Mouse (Mus musculus) CH12.LX (cell line): ENCODE measurements around the gene Lgr4. TPM values are rescaled to one million over a fixed set of nuclear protein-coding genes. Genes with fewer than 3 reads are reported as not detected.

Experiments used
- DNase-seq: peaks from one replicate; pipeline ENCODE4 v3.0.0-alpha.2; 2013; ENCODE audit errors: extremely low read depth
- H3K27ac ChIP-seq: 2 replicates; pipeline ENCODE4 v1.5.1; 2012; ENCODE audit warnings: low read depth, mild to moderate bottlenecking, control low read depth, moderate library complexity; ENCODE audit not compliant: insufficient read depth
- H3K27me3 ChIP-seq: replicated peaks from 2 replicates; pipeline ENCODE3; 2012; ENCODE audit warnings: inconsistent platforms
- H3K36me3 ChIP-seq, 2 experiments: replicated peaks in 1 of 2; 2 replicates each; pipeline versions ENCODE3 to v1.6.1; 2012; ENCODE audit warnings: inconsistent platforms in 1 of 2, low read length in 1 of 2, mild to moderate bottlenecking in 1 of 2, mixed read lengths in 1 of 2, moderate library complexity in 1 of 2; ENCODE audit not compliant: control insufficient read depth in 1 of 2, insufficient read depth in 1 of 2
- H3K4me1 ChIP-seq, 2 experiments: 2 replicates each; pipeline ENCODE4 v1.6.1; 2012; ENCODE audit warnings: inconsistent platforms in 1 of 2, moderate library complexity in 1 of 2; ENCODE audit not compliant: insufficient read depth in 2 of 2, control insufficient read depth in 1 of 2
- H3K4me2 ChIP-seq: 2 replicates; pipeline ENCODE4 v1.6.1; 2012; ENCODE audit warnings: low read depth, mild to moderate bottlenecking, control low read depth; ENCODE audit not compliant: poor library complexity, insufficient read depth, severe bottlenecking
- H3K4me3 ChIP-seq, 3 experiments: fragments of 150-350 bp in 1 of 3; sonication (generic) in 1 of 3; replicated peaks in 1 of 3; 2 replicates each; pipeline versions ENCODE3 to v1.5.1; 2011 to 2012; ENCODE audit warnings: low read depth in 2 of 3, low read length in 2 of 3, mild to moderate bottlenecking in 2 of 3, moderate library complexity in 2 of 3, control low read depth in 1 of 3, improper control_type of control experiment in 1 of 3, inconsistent platforms in 1 of 3, mixed read lengths in 1 of 3; ENCODE audit not compliant: poor library complexity in 1 of 3
- H3K79me2 ChIP-seq: replicated peaks from 2 replicates; pipeline ENCODE4 v1.6.1; 2012; ENCODE audit warnings: mild to moderate bottlenecking, moderate library complexity; ENCODE audit not compliant: control insufficient read depth, poor library complexity, insufficient read depth, severe bottlenecking; ENCODE audit errors: extremely low read depth
- H3K9ac ChIP-seq: 2 replicates; pipeline ENCODE4 v1.6.1; 2012; ENCODE audit warnings: low read depth, mild to moderate bottlenecking, control low read depth, moderate library complexity; ENCODE audit not compliant: insufficient read depth
- H3K9me3 ChIP-seq: replicated peaks from 2 replicates; pipeline ENCODE3; 2012; ENCODE audit warnings: low read length, inconsistent platforms, mixed read lengths
- BHLHE40 ChIP-seq: IDR thresholded peaks from 2 replicates; pipeline ENCODE4 v1.6.1; 2011; ENCODE audit warnings: mild to moderate bottlenecking, low read depth, low read length, improper control_type of control experiment
- CHD2 ChIP-seq: IDR thresholded peaks from 2 replicates; pipeline ENCODE4 v1.6.1; 2011; ENCODE audit warnings: low read length, improper control_type of control experiment
- CTCF ChIP-seq, 2 experiments: IDR thresholded peaks in 1 of 2; conservative IDR thresholded peaks in 1 of 2; 2 replicates each; pipeline ENCODE4 v1.5.1; 2011 to 2012; ENCODE audit warnings: low read depth in 2 of 2, low read length in 2 of 2, improper control_type of control experiment in 1 of 2, inconsistent platforms in 1 of 2, mild to moderate bottlenecking in 1 of 2, moderate library complexity in 1 of 2
- ELF1 ChIP-seq: IDR thresholded peaks from 2 replicates; pipeline ENCODE4 v1.6.1; 2014; ENCODE audit warnings: low read depth, mild to moderate bottlenecking, inconsistent platforms, low read length, improper control_type of control experiment
- JUND ChIP-seq: conservative IDR thresholded peaks from 2 replicates; pipeline ENCODE4 v1.6.1; 2011; ENCODE audit warnings: low read depth, low read length, improper control_type of control experiment
- KAT2A ChIP-seq: IDR thresholded peaks from 2 replicates; pipeline ENCODE4 v1.6.1; 2012; ENCODE audit warnings: low read length, improper control_type of control experiment, inconsistent platforms; ENCODE audit not compliant: insufficient replicate concordance
- MAFK ChIP-seq: IDR thresholded peaks from 2 replicates; pipeline ENCODE4 v1.6.1; 2011; ENCODE audit warnings: low read length, improper control_type of control experiment; ENCODE audit not compliant: insufficient replicate concordance
- MAX ChIP-seq: IDR thresholded peaks from 2 replicates; pipeline ENCODE4 v1.6.1; 2011; ENCODE audit warnings: low read length, improper control_type of control experiment
- MAZ ChIP-seq: IDR thresholded peaks from 2 replicates; pipeline ENCODE4 v1.6.1; 2012; ENCODE audit warnings: low read depth, mild to moderate bottlenecking, inconsistent platforms, low read length, improper control_type of control experiment, moderate library complexity
- MEF2A ChIP-seq: IDR thresholded peaks from 2 replicates; pipeline ENCODE4 v1.6.1; 2014; ENCODE audit warnings: low read depth, mild to moderate bottlenecking, inconsistent platforms, low read length, improper control_type of control experiment, borderline replicate concordance
- NRF1 ChIP-seq: IDR thresholded peaks from 2 replicates; pipeline ENCODE4 v1.6.1; 2014; ENCODE audit warnings: low read depth, mild to moderate bottlenecking, inconsistent platforms, low read length, improper control_type of control experiment, moderate library complexity
- PAX5 ChIP-seq: IDR thresholded peaks from 2 replicates; pipeline ENCODE4 v1.6.1; 2012; ENCODE audit warnings: low read length, inconsistent platforms, mixed read lengths
- POLR2AphosphoS2 ChIP-seq: IDR thresholded peaks from 2 replicates; pipeline ENCODE4 v1.6.1; 2011; ENCODE audit warnings: low read depth, low read length, improper control_type of control experiment
- RAD21 ChIP-seq: IDR thresholded peaks from 2 replicates; pipeline ENCODE4 v1.6.1; 2011; ENCODE audit warnings: low read depth, mild to moderate bottlenecking, low read length, improper control_type of control experiment, moderate library complexity
- RCOR1 ChIP-seq: conservative IDR thresholded peaks from 2 replicates; pipeline ENCODE4 v1.6.1; 2012; ENCODE audit warnings: low read depth, mild to moderate bottlenecking, inconsistent platforms, low read length, improper control_type of control experiment
- SMC3 ChIP-seq: IDR thresholded peaks from 2 replicates; pipeline ENCODE4 v1.6.1; 2011; ENCODE audit warnings: low read depth, low read length, improper control_type of control experiment
- TBP ChIP-seq: conservative IDR thresholded peaks from 2 replicates; pipeline ENCODE4 v1.6.1; 2011; ENCODE audit warnings: low read depth, low read length, improper control_type of control experiment
- TCF12 ChIP-seq: IDR thresholded peaks from 2 replicates; pipeline ENCODE4 v1.6.1; 2014; ENCODE audit warnings: low read depth, mild to moderate bottlenecking, inconsistent platforms, low read length, improper control_type of control experiment
- UBTF ChIP-seq: IDR thresholded peaks from 2 replicates; pipeline ENCODE4 v1.6.1; 2012; ENCODE audit warnings: low read depth, mild to moderate bottlenecking, inconsistent platforms, low read length, improper control_type of control experiment, moderate library complexity
- USF1 ChIP-seq: IDR thresholded peaks from 2 replicates; pipeline ENCODE4 v1.6.1; 2014; ENCODE audit warnings: low read depth, mild to moderate bottlenecking, inconsistent platforms, low read length, improper control_type of control experiment
- USF2 ChIP-seq: conservative IDR thresholded peaks from 2 replicates; pipeline ENCODE4 v1.6.1; 2011; ENCODE audit warnings: low read depth, low read length, improper control_type of control experiment
- ZC3H11A ChIP-seq: IDR thresholded peaks from 2 replicates; pipeline ENCODE4 v1.6.1; 2012; ENCODE audit warnings: low read depth, mild to moderate bottlenecking, inconsistent platforms, low read length, improper control_type of control experiment
- ZKSCAN1 ChIP-seq: IDR thresholded peaks from 2 replicates; pipeline ENCODE4 v1.6.1; 2012; ENCODE audit warnings: low read depth, inconsistent platforms, low read length, improper control_type of control experiment, borderline replicate concordance
- ZNF384 ChIP-seq: IDR thresholded peaks from 2 replicates; pipeline ENCODE4 v1.6.1; 2012; ENCODE audit warnings: low read depth, low read length, improper control_type of control experiment, inconsistent platforms
- dilution Hi-C: fragments of 300-500 bp; cut with MboI; formaldehyde crosslinking; loops from 2 replicates; pipeline ENCODE4 v1.14.3; 2020; ENCODE audit warnings: low sequenced_read_pairs; ENCODE audit not compliant: extremely low pct_unique_long_range_greater_than_20kb, extremely low pct_ligation_motif_present
- in situ Hi-C: fragments of 300-500 bp; cut with MboI; formaldehyde crosslinking; loops from 3 replicates; pipeline ENCODE4 v1.14.3; 2019; ENCODE audit warnings: low sequenced_read_pairs, low pct_ligation_motif_present, low pct_unique_long_range_greater_than_20kb, mixed read lengths
- polyA plus RNA-seq: library from polyadenylated mRNA; unstranded; fragments of >175 nt; gene quantifications from 2 replicates; pipeline ENCODE4 v1.2.1, GENCODE M21; 2012; ENCODE audit warnings: low read depth; ENCODE audit not compliant: insufficient read length
- total RNA-seq, 2 experiments: library from RNA; depleted of rRNA; stranded (reverse); fragments of 300-350 nt in 1 of 2; fragments of >200 nt in 1 of 2; gene quantifications; 2 replicates each; pipeline ENCODE4 v1.2.3; 2012 to 2014

Gene Lgr4
- total and polyA plus RNA-seq, 3 experiments = 6.1 to 11.4 (median 6.9) TPM

DNA sequence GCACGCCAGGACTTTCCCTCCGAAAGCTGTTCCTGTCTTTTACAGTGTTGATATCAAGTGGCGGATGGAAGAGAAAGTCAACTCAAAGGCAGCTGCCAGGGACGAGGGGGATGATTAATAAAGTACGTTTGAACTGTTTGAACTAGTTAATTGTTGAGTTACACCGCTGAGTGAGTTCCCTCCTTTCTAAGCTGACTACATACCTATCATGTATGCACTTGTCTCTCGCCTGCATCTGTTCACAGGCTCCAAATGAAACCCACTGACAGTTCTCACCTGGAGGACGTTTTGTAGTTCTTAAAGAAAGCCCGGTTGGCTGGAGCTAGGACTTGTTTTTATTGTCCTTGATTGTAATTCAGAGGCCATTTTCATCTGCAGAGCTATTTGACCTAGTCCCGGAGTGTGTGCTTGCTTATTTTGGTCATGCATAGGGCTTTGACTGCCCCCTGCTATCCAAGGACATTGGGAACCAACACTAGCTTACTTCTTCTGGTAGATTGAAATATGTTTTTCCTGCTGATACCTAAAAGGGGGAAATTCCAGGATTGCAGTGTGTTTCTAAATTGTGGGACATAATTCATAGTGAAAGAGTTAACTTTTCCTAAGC, 52.6 kb downstream of the Lgr4 start:
- H3K4me1 ChIP-seq = peaks cover 2 to 6% of the 10 kb centered on the region in 2 experiments; a peak in 1 of 4 replicates
- no peak overlapping the region for H3K4me3 ChIP-seq
- no peak overlapping the region for H3K4me2 ChIP-seq
- H3K27ac ChIP-seq = no peak overlapping the region
- H3K79me2 ChIP-seq = no peaks in the 10 kb centered on the region
- no peaks in the 10 kb centered on the region for H3K36me3 ChIP-seq
- H3K9me3 ChIP-seq = no peaks in the 10 kb centered on the region
- in situ Hi-C loops = no loop called here
- dilution Hi-C loops = no loop called here
- H3K9ac ChIP-seq = no peak overlapping the region
- TF ChIP-seq ELF1 (no peak), MAZ (no peak), ZKSCAN1 (no peak), USF2 (no peak), MAX (no peak), MAFK (no peak), TCF12 (no peak), MEF2A (no peak), KAT2A (no peak), CHD2 (no peak), ZC3H11A (no peak), BHLHE40 (no peak), SMC3 (no peak), ZNF384 (no peak), PAX5 (no peak)
- no peak for DNase-seq
- H3K27me3 ChIP-seq = no peaks in the 10 kb centered on the region

DNA sequence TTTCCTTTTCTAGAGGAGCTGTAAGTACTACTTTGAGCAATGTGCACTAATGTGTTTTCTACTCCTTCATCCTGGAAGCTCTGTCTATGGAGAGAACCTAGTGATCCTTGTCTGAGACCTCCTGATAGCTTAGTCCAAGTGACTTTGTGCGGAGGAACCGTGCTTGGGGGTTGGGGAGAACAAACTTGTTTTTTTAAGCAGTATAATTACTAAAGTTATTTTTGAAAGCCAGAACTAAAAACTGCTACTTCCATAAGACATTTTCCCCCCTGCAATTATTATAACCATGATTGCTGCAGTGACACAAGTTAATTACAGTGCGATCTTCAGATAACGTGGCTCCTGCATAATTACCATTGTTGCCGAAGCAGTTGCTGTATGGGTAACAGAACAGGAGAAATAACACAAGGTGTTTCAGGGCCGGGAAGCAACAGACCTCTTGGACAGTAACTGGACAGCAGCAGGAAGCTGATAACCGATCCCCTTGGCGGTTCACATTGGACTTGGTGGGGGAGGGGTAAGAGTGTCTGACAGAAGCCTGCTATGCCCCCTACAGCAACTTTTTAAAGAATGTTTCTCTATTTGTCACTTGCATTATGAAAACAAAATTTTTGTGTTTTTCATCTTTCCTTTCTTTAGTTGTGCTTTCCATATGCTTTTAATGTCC, 53.4 kb downstream of the Lgr4 start:
- Histone ChIP-seq H3K27ac (no peak overlapping the region), H3K4me3 (no peak overlapping the region), H3K79me2 (no peaks in the 10 kb centered on the region), H3K9ac (no peak overlapping the region), H3K36me3 (peaks cover 0 to 3% of the 10 kb centered on the region in 2 experiments), H3K4me1 (peaks cover 2 to 6% of the 10 kb centered on the region in 2 experiments; a peak in 1 of 4 replicates), H3K27me3 (no peaks in the 10 kb centered on the region), H3K4me2 (no peak overlapping the region), H3K9me3 (no peaks in the 10 kb centered on the region)
- dilution Hi-C loops = no loop called here
- TF ChIP-seq NRF1 (no peak), RCOR1 (no peak), USF1 (no peak), TCF12 (no peak), MAZ (no peak), JUND (no peak), TBP (no peak), MEF2A (no peak), SMC3 (no peak), ZKSCAN1 (no peak), POLR2AphosphoS2 (no peak), UBTF (no peak), RAD21 (no peak), CTCF (conservative IDR thresholded peaks at IDR 0.05 in 1 of 2, IDR thresholded peaks at IDR 0.05 in 1 of 2; ENCODE audit: low read depth in 2 of 2, low read length in 2 of 2) (no peak)
- DNase-seq = no peak
- in situ Hi-C loops = no loop called here
